Mouse (Mus musculus) stomach, postnatal 0 days (tissue): Measurements from ENCODE around the gene Klhl21.

Source experiments
- CTCF ChIP-seq: IDR thresholded peaks from 2 replicates; pipeline ENCODE4 v1.5.1; 2016; ENCODE audit warnings: antibody characterized with exemption, low read depth, mild to moderate bottlenecking, moderate library complexity
- EP300 ChIP-seq: optimal IDR thresholded peaks from 2 replicates; pipeline ENCODE3; 2016; ENCODE audit warnings: antibody characterized with exemption

GRCm38 (mm10) chr4:152020024-152020423 is 11.4 kb downstream of the Klhl21 start:
- TF ChIP-seq CTCF (no peak), EP300 (no peak)
